Mouse (Mus musculus) limb, embryonic 10.5 days (tissue): ENCODE results near the gene Cdc7. TPM values are rescaled to one million over a fixed set of nuclear protein-coding genes. Genes with fewer than 3 reads are reported as not detected.
A peak's percentile ranks its signal among the peaks of the same experiment; 100 is the strongest.

ENCODE experiments used
- DNase-seq: peaks from one replicate; pipeline ENCODE4 v3.0.0-alpha.2; 2017; ENCODE audit warnings: low spot score
- H3K27ac ChIP-seq: fragments of 300-500 bp; sonication (generic); 2 replicates; pipeline ENCODE4 v1.5.1; 2016; ENCODE audit warnings: mild to moderate bottlenecking
- H3K27me3 ChIP-seq: fragments of 300-500 bp; sonication (generic); 2 replicates; pipeline ENCODE4 v1.6.1; 2016; ENCODE audit warnings: low read depth, mild to moderate bottlenecking; ENCODE audit not compliant: poor library complexity, severe bottlenecking
- H3K36me3 ChIP-seq: fragments of 300-500 bp; sonication (generic); 2 replicates; pipeline ENCODE4 v1.6.1; 2016; ENCODE audit warnings: mild to moderate bottlenecking, moderate library complexity
- H3K4me1 ChIP-seq: fragments of 300-500 bp; sonication (generic); 2 replicates; pipeline ENCODE4 v1.6.1; 2016
- H3K4me3 ChIP-seq: fragments of 300-500 bp; sonication (generic); 2 replicates; pipeline ENCODE4 v1.5.1; 2016; ENCODE audit warnings: mild to moderate bottlenecking, moderate library complexity
- H3K9me3 ChIP-seq: fragments of 300-500 bp; sonication (generic); replicated peaks from 2 replicates; pipeline ENCODE4 v1.6.1; 2016; ENCODE audit warnings: mild to moderate bottlenecking
- WGBS: fragments of 180-500 bp; shearing (Covaris S2); methylation state at CpG from one replicate; pipeline ENCODE4 v1.1.7; 2016; 5-methylcytosine and 5-hydroxymethylcytosine counted together
- polyA plus RNA-seq: library from polyadenylated mRNA; unstranded; fragments of >200 nt; fragmentation: Nextera tagmentation; extraction: Ambion mirVana; gene quantifications from 2 replicates; pipeline ENCODE4 v1.2.1, GENCODE M21; 2016

The Cdc7 gene
- polyA plus RNA-seq, 1 experiment from 2014 or later: 67.8 TPM

- Histone ChIP-seq H3K4me1 (peaks cover 49% of the 10 kb centered on the region), H3K9me3 (no peaks in the 10 kb centered on the region), H3K4me3 (no peak overlapping the region), H3K27me3 (no peaks in the 10 kb centered on the region), H3K36me3 (0 out of 2 replicates have a peak, but pooled peaks cover under 1% of the 10 kb centered on the region), H3K27ac (no peak overlapping the region)
- peak; percentile 35 for DNase-seq
- 72% methylated on average over 2 of the region's 2 CpGs for WGBS
Measured at GRCm38 (mm10) chr5:107017544-107017943, 53.4 kb downstream of the Cdc7 start.

GRCm38 (mm10) chr5:107019057-107019456 is 54.9 kb downstream of the Cdc7 start:
- peak; percentile 27 for DNase-seq
- no peak overlapping the region for H3K27ac ChIP-seq
- no peak overlapping the region for H3K4me3 ChIP-seq
- H3K27me3 ChIP-seq: no peaks in the 10 kb centered on the region
- H3K9me3 ChIP-seq: no peaks in the 10 kb centered on the region
- WGBS: 78% methylated on average over 5 of the region's 5 CpGs
- peaks cover 41% of the 10 kb centered on the region for H3K4me1 ChIP-seq
- H3K36me3 ChIP-seq: 0 out of 2 replicates have a peak, but pooled peaks cover 2% of the 10 kb centered on the region

DNA sequence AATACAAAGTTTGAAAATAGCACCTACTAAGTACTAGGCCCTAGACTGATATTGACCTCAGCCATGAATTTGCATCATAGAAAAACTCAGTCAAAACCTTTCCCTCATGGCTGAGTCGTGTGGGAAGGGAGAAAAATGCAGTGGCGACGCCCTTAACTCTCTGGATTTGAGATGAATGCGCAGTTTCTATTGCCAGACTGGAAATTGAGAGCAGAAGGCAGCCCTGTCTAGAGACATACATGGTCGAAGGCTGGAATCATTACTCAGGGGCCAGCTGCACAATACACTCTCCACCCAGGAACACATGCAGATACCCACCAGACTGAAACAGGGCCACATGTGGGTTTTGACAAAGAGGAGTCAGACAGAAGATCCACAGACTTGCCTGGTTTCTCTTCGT is 55.8 kb downstream of the Cdc7 start:
- peaks cover 41% of the 10 kb centered on the region for H3K4me1 ChIP-seq
- 0 out of 2 replicates have a peak, but pooled peaks cover 2% of the 10 kb centered on the region for H3K36me3 ChIP-seq
- 72% methylated on average over 6 of the region's 6 CpGs for WGBS
- H3K4me3 ChIP-seq: no peak overlapping the region
- peak overlapping the region; percentile 72 for H3K27ac ChIP-seq
- H3K9me3 ChIP-seq: no peaks in the 10 kb centered on the region
- no peaks in the 10 kb centered on the region for H3K27me3 ChIP-seq
- DNase-seq: peak; percentile 35

- Histone ChIP-seq H3K4me3 (no peak overlapping the region), H3K9me3 (no peaks in the 10 kb centered on the region), H3K36me3 (0 out of 2 replicates have a peak, but pooled peaks cover 2% of the 10 kb centered on the region), H3K27me3 (no peaks in the 10 kb centered on the region), H3K4me1 (peaks cover 41% of the 10 kb centered on the region), H3K27ac (peak overlapping the region; percentile 72)
- no peak for DNase-seq
- WGBS: 78% methylated on average over 7 of the region's 7 CpGs
Measured at GRCm38 (mm10) chr5:107020366-107020765, 56.2 kb downstream of the Cdc7 start.

DNA sequence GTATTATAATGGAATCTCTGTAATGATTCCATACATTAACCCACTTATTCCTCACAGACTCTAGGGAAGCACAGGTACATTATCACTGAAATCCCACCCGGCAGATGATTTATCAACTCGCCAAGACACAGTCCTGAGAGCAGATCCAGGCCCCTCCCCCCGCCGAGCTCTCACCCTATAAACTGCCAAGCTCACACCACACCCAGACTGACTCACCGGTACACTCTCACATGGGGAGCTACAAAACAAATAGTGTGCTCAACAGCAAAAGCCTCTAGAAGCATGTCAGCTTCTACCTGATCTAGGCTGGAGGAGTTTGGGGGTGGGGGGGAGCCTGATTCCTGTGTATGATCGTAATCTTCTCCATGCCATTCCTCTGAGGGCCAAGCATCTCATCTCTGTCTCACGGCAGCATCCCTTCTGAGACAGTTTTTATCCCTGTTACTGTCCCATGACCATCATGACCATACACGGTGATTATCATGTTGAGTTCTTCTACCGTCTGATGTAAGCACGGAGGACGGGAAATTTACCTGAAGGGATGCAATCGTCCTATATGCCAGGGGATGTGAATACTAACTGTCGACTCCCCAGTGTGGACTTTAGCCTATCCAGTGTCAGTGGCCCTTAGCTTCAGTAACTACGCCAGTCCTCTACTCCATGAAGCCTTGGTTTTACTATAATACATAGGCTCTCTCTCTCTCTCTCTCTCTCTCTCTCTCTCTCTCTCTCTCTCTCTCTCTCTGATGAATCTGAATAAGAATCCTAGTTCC is 57.4 kb downstream of the Cdc7 start:
- H3K27ac ChIP-seq: no peak overlapping the region
- peak; percentile 29 for DNase-seq

DNA sequence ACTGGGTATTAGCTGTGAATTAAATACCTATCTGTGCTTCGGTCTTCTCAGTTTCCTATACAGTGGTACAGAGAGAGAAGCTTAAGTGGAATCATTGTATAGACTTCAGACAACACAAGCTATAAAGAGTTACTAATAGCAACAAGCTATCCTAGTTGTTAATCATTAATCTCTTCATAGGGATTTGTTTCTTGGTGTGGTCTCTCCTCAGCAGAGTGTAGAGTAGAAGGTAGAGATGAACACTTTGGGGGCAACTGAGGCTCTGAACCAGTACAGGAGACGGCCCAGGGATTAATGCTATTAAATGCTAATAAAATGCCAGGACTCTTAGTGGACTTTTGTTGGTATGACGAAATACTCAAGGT is 57.9 kb downstream of the Cdc7 start:
- 96% methylated on average over 3 of the region's 3 CpGs for WGBS
- no peak for DNase-seq
- Histone ChIP-seq H3K9me3 (no peaks in the 10 kb centered on the region), H3K27ac (no peak overlapping the region), H3K36me3 (0 out of 2 replicates have a peak, but pooled peaks cover 2% of the 10 kb centered on the region), H3K4me1 (peaks cover 41% of the 10 kb centered on the region), H3K27me3 (no peaks in the 10 kb centered on the region), H3K4me3 (no peak overlapping the region)

More for the DNA sequence above, 57.4 kb downstream of the Cdc7 start:
- H3K27me3 ChIP-seq: no peaks in the 10 kb centered on the region
- no peak overlapping the region for H3K4me3 ChIP-seq
- WGBS: 91% methylated on average over 14 of the region's 14 CpGs
- peaks cover 41% of the 10 kb centered on the region for H3K4me1 ChIP-seq
- H3K36me3 ChIP-seq: 0 out of 2 replicates have a peak, but pooled peaks cover 2% of the 10 kb centered on the region
- no peaks in the 10 kb centered on the region for H3K9me3 ChIP-seq

DNA sequence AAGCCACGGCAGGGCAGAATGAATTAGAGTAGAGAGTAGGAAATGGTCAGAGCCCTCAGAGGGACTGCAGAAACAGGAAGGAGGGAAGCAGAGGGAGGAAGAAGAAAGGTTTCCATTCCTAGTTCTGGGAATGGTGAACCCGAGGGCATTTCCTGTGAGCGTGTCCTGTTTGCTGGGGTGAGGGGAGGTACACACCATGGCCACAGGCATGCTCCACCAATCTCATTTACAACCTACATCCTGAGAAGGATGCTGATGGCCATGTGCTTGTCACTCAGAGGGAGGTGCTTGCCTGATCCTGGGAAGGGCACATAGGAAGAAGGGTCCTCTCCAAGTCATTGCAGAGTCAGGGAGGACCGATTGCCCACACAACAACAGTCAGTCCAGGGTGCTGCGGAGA is 59.8 kb downstream of the Cdc7 start:
- H3K27ac ChIP-seq: peak overlapping the region; percentile 76
- 48% methylated on average over 5 of the region's 5 CpGs for WGBS

GRCm38 (mm10) chr5:107025371-107025770 is 61.2 kb downstream of the Cdc7 start:
- Histone ChIP-seq H3K27me3 (no peaks in the 10 kb centered on the region), H3K36me3 (0 out of 2 replicates have a peak, but pooled peaks cover 2% of the 10 kb centered on the region), H3K4me3 (no peak overlapping the region), H3K9me3 (no peaks in the 10 kb centered on the region), H3K4me1 (peaks cover 57% of the 10 kb centered on the region), H3K27ac (peak overlapping the region; percentile 7; the same call in 1 of the 2 replicates)
- DNase-seq: no peak
- WGBS: 58% methylated on average over 5 of the region's 5 CpGs

More for the DNA sequence above, 59.8 kb downstream of the Cdc7 start:
- Histone ChIP-seq H3K27me3 (no peaks in the 10 kb centered on the region), H3K9me3 (no peaks in the 10 kb centered on the region), H3K4me1 (peaks cover 51% of the 10 kb centered on the region), H3K4me3 (no peak overlapping the region), H3K36me3 (0 out of 2 replicates have a peak, but pooled peaks cover 2% of the 10 kb centered on the region)
- DNase-seq: no peak

DNA sequence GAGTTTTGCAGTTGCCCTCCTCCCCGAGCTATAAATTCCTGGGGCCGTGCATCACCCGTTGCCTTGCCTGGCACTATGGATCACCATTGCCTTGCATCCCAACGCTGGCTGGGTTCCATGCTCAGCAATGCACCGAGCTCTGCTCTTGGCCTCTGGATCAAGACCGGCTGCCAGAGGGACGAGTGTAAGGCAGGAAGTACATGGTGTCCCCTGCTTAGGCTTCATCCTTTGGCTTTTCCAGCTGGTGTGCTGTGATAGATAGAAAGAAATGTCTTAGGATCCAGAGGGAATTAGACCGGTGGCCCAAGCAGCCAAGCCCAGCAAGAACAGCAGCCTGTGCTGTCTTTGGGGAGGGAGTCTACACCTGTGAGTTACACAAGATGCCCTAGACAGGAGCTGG is 61.7 kb downstream of the Cdc7 start:
- Histone ChIP-seq H3K27ac (peak overlapping the region; percentile 7; the same call in 1 of the 2 replicates), H3K4me3 (no peak overlapping the region), H3K9me3 (no peaks in the 10 kb centered on the region), H3K36me3 (0 out of 2 replicates have a peak, but pooled peaks cover 2% of the 10 kb centered on the region), H3K4me1 (peaks cover 57% of the 10 kb centered on the region), H3K27me3 (no peaks in the 10 kb centered on the region)
- 74% methylated on average over 8 of the region's 8 CpGs for WGBS
- no peak for DNase-seq

- Histone ChIP-seq H3K4me1 (peaks cover 61% of the 10 kb centered on the region), H3K27ac (no peak overlapping the region), H3K27me3 (no peaks in the 10 kb centered on the region), H3K36me3 (0 out of 2 replicates have a peak, but pooled peaks cover under 1% of the 10 kb centered on the region), H3K4me3 (no peak overlapping the region), H3K9me3 (no peaks in the 10 kb centered on the region)
- no peak for DNase-seq
- WGBS: 87% methylated on average over 6 of the region's 6 CpGs
Measured at GRCm38 (mm10) chr5:107027616-107028015, 63.5 kb downstream of the Cdc7 start.

DNA sequence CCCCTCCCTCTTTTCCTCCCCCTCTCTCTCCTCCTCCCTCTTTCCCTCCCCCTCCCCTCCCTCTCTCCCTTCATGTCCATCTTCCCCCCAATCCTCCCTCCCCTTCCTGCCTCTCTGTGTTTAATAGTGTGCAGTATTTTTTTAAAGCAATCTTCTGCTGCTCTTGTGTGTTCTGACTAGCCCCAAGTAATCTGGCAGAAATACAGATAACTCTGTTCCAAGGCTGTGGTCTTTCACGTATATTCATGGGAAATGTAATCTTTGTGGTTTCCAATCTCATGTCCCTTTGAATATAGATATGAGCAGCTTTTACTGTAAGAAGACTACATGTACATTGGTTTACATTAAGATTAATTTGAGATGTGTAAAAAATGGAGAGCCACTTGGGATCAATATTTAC is 64.4 kb downstream of the Cdc7 start:
- WGBS: 66% methylated on average over 1 of the region's 1 CpGs
- no peak overlapping the region for H3K27ac ChIP-seq
- DNase-seq: no peak

GRCm38 (mm10) chr5:107029801-107030200 is 65.7 kb downstream of the Cdc7 start:
- peak overlapping the region; percentile 57 for H3K27ac ChIP-seq
- peaks cover 46% of the 10 kb centered on the region for H3K4me1 ChIP-seq
- no peak overlapping the region for H3K4me3 ChIP-seq
- H3K36me3 ChIP-seq: no peaks in the 10 kb centered on the region
- WGBS: 71% methylated on average over 4 of the region's 4 CpGs
- no peak for DNase-seq
- no peaks in the 10 kb centered on the region for H3K27me3 ChIP-seq
- no peaks in the 10 kb centered on the region for H3K9me3 ChIP-seq

More for the DNA sequence above, 64.4 kb downstream of the Cdc7 start:
- H3K4me3 ChIP-seq: no peak overlapping the region
- no peaks in the 10 kb centered on the region for H3K27me3 ChIP-seq
- H3K4me1 ChIP-seq: peaks cover 59% of the 10 kb centered on the region
- H3K36me3 ChIP-seq: no peaks in the 10 kb centered on the region
- no peaks in the 10 kb centered on the region for H3K9me3 ChIP-seq

DNA sequence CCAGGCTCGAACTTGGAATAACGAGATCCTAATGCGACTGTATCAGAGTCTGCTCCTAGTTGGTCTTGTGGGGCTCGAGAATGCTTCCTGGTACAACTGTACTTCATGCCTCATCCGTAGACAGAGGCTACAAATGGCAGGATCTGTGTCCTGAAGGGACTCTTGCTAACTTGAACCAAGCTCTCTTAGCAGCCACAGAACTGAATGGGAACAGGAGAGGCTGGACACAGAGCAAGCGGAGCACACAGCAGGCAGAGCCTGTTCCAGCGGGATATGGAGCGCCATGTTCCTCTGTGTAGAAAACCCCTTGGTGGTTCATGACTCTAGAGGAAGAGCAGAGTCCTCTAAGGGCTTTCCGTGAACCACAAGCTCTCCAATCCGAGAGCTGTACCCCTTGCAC is 66.7 kb downstream of the Cdc7 start:
- Histone ChIP-seq H3K27ac (no peak overlapping the region), H3K27me3 (no peaks in the 10 kb centered on the region), H3K4me3 (no peak overlapping the region), H3K4me1 (peaks cover 45% of the 10 kb centered on the region), H3K36me3 (no peaks in the 10 kb centered on the region), H3K9me3 (no peaks in the 10 kb centered on the region)
- no peak for DNase-seq
- WGBS: 93% methylated on average over 10 of the region's 10 CpGs
